Mouse (Mus musculus): Measurements from ENCODE around the gene Elp1. TPM values are rescaled to one million over a fixed set of nuclear protein-coding genes. Genes with fewer than 3 reads are reported as not detected.

Elp1 gene
- polyA plus RNA-seq, 1 experiment from 2014 or later: 116 TPM

DNA sequence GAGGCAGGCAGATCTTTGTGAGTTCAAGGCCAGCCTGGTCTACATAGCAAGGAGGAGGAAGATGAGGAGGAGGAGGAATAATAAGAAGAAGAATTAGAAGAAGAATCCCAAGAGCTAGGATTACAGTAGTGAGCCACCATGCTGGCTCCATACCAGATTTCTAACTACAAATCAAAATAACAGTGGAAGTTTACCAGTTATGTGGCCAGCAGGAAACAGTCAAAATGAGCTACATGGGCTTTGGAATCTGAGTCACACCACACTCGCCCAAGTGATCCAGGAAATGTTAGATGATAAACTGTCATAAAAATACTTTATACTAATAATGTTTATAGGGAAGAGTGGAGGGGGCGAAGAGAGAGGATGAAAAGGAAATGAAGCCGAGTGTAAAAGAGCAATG lies 38.2 kb upstream of the Elp1 start:
- no peaks in the 10 kb centered on the region; the same call in 1 of the 2 replicates for H3K9me3 ChIP-seq (ENCODE audit: control insufficient read depth, low read length)
- no peak overlapping the region for H3K27ac ChIP-seq (ENCODE audit: low read depth, low read length)
- WGBS: 90% methylated on average over 3 of the region's 3 CpGs
- no peak overlapping the region for H3K9ac ChIP-seq (ENCODE audit: low read length)
- H3K27me3 ChIP-seq (ENCODE audit: control insufficient read depth, insufficient read depth, low read length): no peaks in the 10 kb centered on the region
- no peak overlapping the region for H3K4me3 ChIP-seq (ENCODE audit: low read depth, low read length)
- no peak for ATAC-seq (ENCODE audit: insufficient read depth, low FRiP score, low TSS enrichment)
- no peaks in the 10 kb centered on the region for H3K4me1 ChIP-seq (ENCODE audit: control insufficient read depth, insufficient read depth, low read length)
- DNase-seq (ENCODE audit: low spot score): no peak
- peaks cover 8% of the 10 kb centered on the region for H3K36me3 ChIP-seq (ENCODE audit: control insufficient read depth, insufficient read depth, low read length)
- no peak overlapping the region for H3K4me2 ChIP-seq (ENCODE audit: low read depth)

DNA sequence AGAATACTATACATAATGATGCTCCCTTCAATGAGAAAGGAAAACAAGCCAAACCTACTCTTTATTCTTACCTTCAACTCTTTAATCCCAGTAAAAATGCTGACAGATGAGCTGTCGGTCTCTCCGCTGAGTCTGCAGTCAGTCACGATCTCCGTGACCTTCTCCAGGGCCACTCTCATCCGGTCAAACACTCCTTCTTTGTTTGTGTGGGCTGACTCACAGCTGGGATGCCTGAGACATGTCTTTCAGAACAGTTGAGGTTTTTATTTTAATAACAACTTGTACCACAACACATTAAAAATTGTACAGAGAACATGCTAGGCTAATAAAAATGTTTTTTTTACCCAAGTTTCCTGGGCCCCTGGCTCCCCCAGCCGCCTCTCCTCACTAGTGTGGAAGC lies 35.5 kb upstream of the Elp1 start:
- no peak overlapping the region for H3K4me3 ChIP-seq (ENCODE audit: low read depth, low read length)
- 83% methylated on average over 6 of the region's 6 CpGs for WGBS
- no peak overlapping the region for H3K9ac ChIP-seq (ENCODE audit: low read length)
- H3K9me3 ChIP-seq (ENCODE audit: control insufficient read depth, low read length): no peaks in the 10 kb centered on the region
- H3K27ac ChIP-seq (ENCODE audit: low read depth, low read length): no peak overlapping the region
- ATAC-seq (ENCODE audit: insufficient read depth, low FRiP score, low TSS enrichment) (no peak), DNase-seq (ENCODE audit: low spot score) (no peak)
- no peaks in the 10 kb centered on the region for H3K4me1 ChIP-seq (ENCODE audit: control insufficient read depth, insufficient read depth, low read length)
- no peaks in the 10 kb centered on the region for H3K27me3 ChIP-seq (ENCODE audit: control insufficient read depth, insufficient read depth, low read length)
- H3K36me3 ChIP-seq (ENCODE audit: control insufficient read depth, insufficient read depth, low read length): peaks cover 3% of the 10 kb centered on the region; the same call in 1 of the 2 replicates
- no peak overlapping the region for H3K4me2 ChIP-seq (ENCODE audit: low read depth)

DNA sequence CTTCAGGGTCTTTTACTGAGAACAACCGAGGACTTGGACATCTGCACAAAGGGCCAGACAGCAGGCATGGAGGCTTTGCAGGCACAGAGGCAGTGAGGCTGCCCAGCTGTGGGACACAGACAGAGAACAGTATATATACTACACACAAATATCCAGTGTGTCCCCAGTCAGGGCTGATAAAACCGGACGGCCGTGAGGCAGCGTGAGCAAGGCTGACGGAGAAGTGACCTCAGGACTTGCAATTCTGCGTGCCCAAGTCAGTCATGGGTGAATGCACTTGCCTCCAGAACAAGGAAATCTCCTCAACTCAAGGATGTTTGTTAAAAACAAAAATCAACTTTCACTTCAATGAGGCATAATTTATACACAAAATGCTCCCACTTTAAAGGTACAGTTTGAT lies 29.9 kb upstream of the Elp1 start:
- DNase-seq (ENCODE audit: low spot score): no peak
- no peak for ATAC-seq (ENCODE audit: insufficient read depth, low FRiP score, low TSS enrichment)
- no peaks in the 10 kb centered on the region for H3K9me3 ChIP-seq (ENCODE audit: control insufficient read depth, low read length)
- no peak overlapping the region for H3K4me3 ChIP-seq (ENCODE audit: low read depth, low read length)
- no peak overlapping the region for H3K9ac ChIP-seq (ENCODE audit: low read length)
- no peak overlapping the region for H3K27ac ChIP-seq (ENCODE audit: low read depth, low read length)
- 91% methylated on average over 7 of the region's 7 CpGs for WGBS
- no peaks in the 10 kb centered on the region for H3K27me3 ChIP-seq (ENCODE audit: control insufficient read depth, insufficient read depth, low read length)
- H3K36me3 ChIP-seq (ENCODE audit: control insufficient read depth, insufficient read depth, low read length): peaks cover 4% of the 10 kb centered on the region; the same call in 1 of the 2 replicates
- H3K4me1 ChIP-seq (ENCODE audit: control insufficient read depth, insufficient read depth, low read length): no peaks in the 10 kb centered on the region
- H3K4me2 ChIP-seq (ENCODE audit: low read depth): no peak overlapping the region

DNA sequence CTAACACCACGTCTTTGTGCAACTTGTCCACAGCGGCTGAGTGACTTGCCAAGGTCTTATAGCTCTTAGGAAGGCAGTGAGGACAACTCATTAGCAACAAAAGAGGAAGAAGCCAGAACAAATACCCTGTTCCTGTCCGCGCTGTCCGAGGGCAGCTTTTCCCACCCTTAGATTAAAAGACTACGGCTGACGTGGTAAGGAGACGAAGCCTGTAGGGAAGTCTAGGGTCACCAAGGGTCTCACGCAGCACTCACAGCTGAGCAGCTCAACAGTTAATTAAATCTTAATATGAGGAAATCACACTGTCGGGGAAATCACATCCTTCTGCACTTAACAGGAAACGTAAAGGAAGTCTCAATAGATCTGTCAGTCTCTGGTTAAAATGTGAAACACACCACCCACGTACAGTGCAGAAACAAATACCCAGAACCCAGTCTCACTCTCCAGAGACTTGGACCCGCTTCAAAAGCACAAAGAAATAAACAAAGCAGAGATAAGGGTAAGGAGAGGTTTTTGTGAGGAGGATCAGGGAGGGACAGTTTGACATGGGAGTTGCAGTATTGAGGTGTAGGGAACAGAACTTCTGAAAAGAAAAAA lies 29.0 kb upstream of the Elp1 start:
- DNase-seq (ENCODE audit: low spot score) (no peak), ATAC-seq (ENCODE audit: insufficient read depth, low FRiP score, low TSS enrichment) (no peak)
- Histone ChIP-seq H3K9ac (ENCODE audit: low read length) (no peak overlapping the region), H3K4me1 (ENCODE audit: control insufficient read depth, insufficient read depth, low read length) (no peaks in the 10 kb centered on the region), H3K27ac (ENCODE audit: low read depth, low read length) (no peak overlapping the region), H3K4me3 (ENCODE audit: low read depth, low read length) (no peak overlapping the region), H3K9me3 (ENCODE audit: control insufficient read depth, low read length) (no peaks in the 10 kb centered on the region), H3K27me3 (ENCODE audit: control insufficient read depth, insufficient read depth, low read length) (no peaks in the 10 kb centered on the region), H3K4me2 (ENCODE audit: low read depth) (no peak overlapping the region), H3K36me3 (ENCODE audit: control insufficient read depth, insufficient read depth, low read length) (peaks cover 4% of the 10 kb centered on the region; the same call in 1 of the 2 replicates)
- 84% methylated on average over 13 of the region's 13 CpGs for WGBS

DNA sequence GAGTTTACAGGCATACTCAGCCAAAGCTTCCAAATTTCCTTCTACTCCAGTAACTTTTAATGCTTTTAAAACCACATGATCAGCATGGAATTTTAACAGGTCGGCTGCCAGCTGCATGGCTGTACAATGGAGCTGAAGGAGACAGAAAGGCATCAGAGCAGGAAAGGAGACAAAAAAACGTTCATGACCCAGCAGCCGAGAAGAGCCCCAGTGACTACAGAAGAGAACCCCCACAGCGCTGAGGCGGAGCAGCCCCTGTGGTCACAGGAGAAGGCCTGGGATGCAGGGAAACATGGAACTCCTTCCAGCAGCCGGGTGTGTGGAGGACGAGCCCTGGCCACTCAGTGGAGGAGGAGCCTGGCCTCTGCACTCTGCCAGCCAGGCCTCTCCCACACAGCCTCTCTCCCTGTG lies 27.4 kb upstream of the Elp1 start:
- Histone ChIP-seq H3K9me3 (ENCODE audit: control insufficient read depth, low read length) (no peaks in the 10 kb centered on the region), H3K4me1 (ENCODE audit: control insufficient read depth, insufficient read depth, low read length) (no peaks in the 10 kb centered on the region), H3K36me3 (ENCODE audit: control insufficient read depth, insufficient read depth, low read length) (peaks cover 4% of the 10 kb centered on the region; the same call in 1 of the 2 replicates), H3K4me2 (ENCODE audit: low read depth) (no peak overlapping the region), H3K27ac (ENCODE audit: low read depth, low read length) (no peak overlapping the region), H3K9ac (ENCODE audit: low read length) (no peak overlapping the region), H3K4me3 (ENCODE audit: low read depth, low read length) (no peak overlapping the region), H3K27me3 (ENCODE audit: control insufficient read depth, insufficient read depth, low read length) (no peaks in the 10 kb centered on the region)
- no peak for DNase-seq (ENCODE audit: low spot score)
- WGBS: 64% methylated on average over 7 of the region's 7 CpGs
- ATAC-seq (ENCODE audit: insufficient read depth, low FRiP score, low TSS enrichment): no peak

DNA sequence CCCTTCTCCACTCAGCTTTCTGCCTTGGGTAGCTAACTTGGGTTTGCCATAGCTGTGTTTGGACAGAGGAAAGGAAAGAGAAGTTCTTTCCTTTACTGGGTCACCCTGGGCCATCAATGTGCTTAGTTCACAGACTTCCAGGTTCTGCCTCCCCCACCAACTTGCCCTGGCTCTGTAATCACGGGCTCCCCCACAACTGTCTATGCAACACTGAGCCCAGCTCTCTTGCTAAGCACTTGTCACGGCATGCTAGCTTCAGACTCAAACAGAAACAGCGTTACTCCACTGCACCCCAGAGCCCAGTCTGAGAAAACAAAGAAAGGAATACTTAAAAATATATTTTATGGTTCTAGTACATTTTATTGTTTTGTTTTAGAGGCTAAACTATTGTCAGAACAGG lies 26.8 kb upstream of the Elp1 start:
- Histone ChIP-seq H3K27ac (ENCODE audit: low read depth, low read length) (no peak overlapping the region), H3K36me3 (ENCODE audit: control insufficient read depth, insufficient read depth, low read length) (peaks cover 4% of the 10 kb centered on the region; the same call in 1 of the 2 replicates), H3K27me3 (ENCODE audit: control insufficient read depth, insufficient read depth, low read length) (no peaks in the 10 kb centered on the region), H3K4me3 (ENCODE audit: low read depth, low read length) (no peak overlapping the region), H3K4me1 (ENCODE audit: control insufficient read depth, insufficient read depth, low read length) (no peaks in the 10 kb centered on the region), H3K4me2 (ENCODE audit: low read depth) (no peak overlapping the region), H3K9me3 (ENCODE audit: control insufficient read depth, low read length) (no peaks in the 10 kb centered on the region), H3K9ac (ENCODE audit: low read length) (no peak overlapping the region)
- ATAC-seq (ENCODE audit: insufficient read depth, low FRiP score, low TSS enrichment) (no peak), DNase-seq (ENCODE audit: low spot score) (no peak)
- WGBS: 89% methylated on average over 3 of the region's 3 CpGs

DNA sequence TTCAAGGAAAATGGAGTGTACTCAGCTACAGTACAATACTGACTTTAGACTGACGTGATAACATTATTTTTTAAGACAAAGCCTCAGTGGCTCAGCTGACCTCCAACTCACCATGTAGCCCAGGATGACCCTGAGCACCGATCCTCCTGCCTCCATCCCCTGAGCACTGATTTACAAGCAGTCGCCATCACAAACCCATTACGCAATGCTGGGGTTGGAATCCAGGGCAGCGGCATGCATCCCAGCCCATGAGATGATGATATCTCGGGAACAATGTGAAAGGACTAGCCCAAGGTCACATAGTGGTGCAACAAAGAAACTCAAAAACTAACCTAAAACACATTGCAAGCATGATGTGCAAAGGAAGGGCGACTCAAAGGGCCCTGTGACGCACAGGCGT lies 22.1 kb upstream of the Elp1 start:
- Histone ChIP-seq H3K27me3 (ENCODE audit: control insufficient read depth, insufficient read depth, low read length) (no peaks in the 10 kb centered on the region), H3K4me3 (ENCODE audit: low read depth, low read length) (no peak overlapping the region), H3K27ac (ENCODE audit: low read depth, low read length) (no peak overlapping the region), H3K9me3 (ENCODE audit: control insufficient read depth, low read length) (no peaks in the 10 kb centered on the region), H3K9ac (ENCODE audit: low read length) (no peak overlapping the region), H3K4me2 (ENCODE audit: low read depth) (no peak overlapping the region), H3K4me1 (ENCODE audit: control insufficient read depth, insufficient read depth, low read length) (no peaks in the 10 kb centered on the region), H3K36me3 (ENCODE audit: control insufficient read depth, insufficient read depth, low read length) (no peaks in the 10 kb centered on the region)
- no peak for DNase-seq (ENCODE audit: low spot score)
- ATAC-seq (ENCODE audit: insufficient read depth, low FRiP score, low TSS enrichment): no peak
- 92% methylated on average over 9 of the region's 9 CpGs for WGBS

DNA sequence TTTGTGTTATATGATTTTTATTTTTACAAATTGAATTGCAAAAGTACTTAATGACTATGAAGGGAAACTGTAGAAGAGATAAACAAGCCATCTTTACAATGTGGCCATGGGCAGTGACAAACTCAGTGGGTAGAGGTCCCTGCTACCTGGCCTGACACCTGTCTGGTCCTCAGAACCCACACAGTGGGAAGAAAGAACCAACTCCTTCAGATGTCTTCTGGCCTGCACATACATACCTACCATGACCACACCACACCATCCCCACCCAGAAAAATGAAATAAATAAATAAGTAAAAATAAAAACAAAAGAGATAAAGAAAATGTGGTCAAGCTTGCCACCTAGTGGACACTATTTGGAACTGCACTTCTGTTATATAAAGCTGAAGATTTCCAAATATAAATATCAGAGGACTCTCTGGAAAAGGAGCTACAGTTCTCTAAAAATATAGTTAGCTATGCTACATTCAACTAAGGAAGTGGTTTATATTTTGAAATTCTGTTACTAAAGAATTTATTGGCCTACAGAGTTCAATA lies 18.0 kb upstream of the Elp1 start:
- Histone ChIP-seq H3K9ac (ENCODE audit: low read length) (no peak overlapping the region), H3K4me2 (ENCODE audit: low read depth) (no peak overlapping the region), H3K9me3 (ENCODE audit: control insufficient read depth, low read length) (no peaks in the 10 kb centered on the region), H3K27ac (ENCODE audit: low read depth, low read length) (no peak overlapping the region), H3K36me3 (ENCODE audit: control insufficient read depth, insufficient read depth, low read length) (no peaks in the 10 kb centered on the region), H3K4me1 (ENCODE audit: control insufficient read depth, insufficient read depth, low read length) (no peaks in the 10 kb centered on the region), H3K4me3 (ENCODE audit: low read depth, low read length) (no peak overlapping the region), H3K27me3 (ENCODE audit: control insufficient read depth, insufficient read depth, low read length) (no peaks in the 10 kb centered on the region)
- ATAC-seq (ENCODE audit: insufficient read depth, low FRiP score, low TSS enrichment): no peak
- DNase-seq (ENCODE audit: low spot score): no peak

DNA sequence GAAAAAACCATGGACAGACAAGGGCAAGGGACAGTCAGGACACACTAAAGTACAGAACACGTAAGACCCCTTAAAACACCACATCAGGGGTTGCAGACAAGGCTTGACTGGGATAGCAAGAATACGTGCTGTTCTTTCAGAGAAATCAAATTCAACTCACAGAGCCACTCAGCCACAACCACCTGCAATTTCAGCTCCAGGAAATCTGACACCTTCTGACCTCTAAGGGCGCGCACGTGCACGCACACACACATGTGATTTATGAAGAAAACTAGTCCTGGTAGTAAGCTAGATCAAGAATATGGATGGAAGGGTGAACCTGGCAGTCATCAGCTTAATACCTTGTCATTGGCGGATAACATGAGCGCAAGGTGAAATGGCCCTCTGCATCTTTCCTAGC lies 13.0 kb upstream of the Elp1 start:
- H3K9ac ChIP-seq (ENCODE audit: low read length): no peak overlapping the region
- no peaks in the 10 kb centered on the region for H3K9me3 ChIP-seq (ENCODE audit: control insufficient read depth, low read length)
- 85% methylated on average over 8 of the region's 8 CpGs for WGBS
- H3K4me1 ChIP-seq (ENCODE audit: control insufficient read depth, insufficient read depth, low read length): no peaks in the 10 kb centered on the region
- DNase-seq (ENCODE audit: low spot score) (no peak), ATAC-seq (ENCODE audit: insufficient read depth, low FRiP score, low TSS enrichment) (no peak)
- H3K27ac ChIP-seq (ENCODE audit: low read depth, low read length): no peak overlapping the region
- no peaks in the 10 kb centered on the region for H3K36me3 ChIP-seq (ENCODE audit: control insufficient read depth, insufficient read depth, low read length)
- H3K27me3 ChIP-seq (ENCODE audit: control insufficient read depth, insufficient read depth, low read length): no peaks in the 10 kb centered on the region
- H3K4me2 ChIP-seq (ENCODE audit: low read depth): no peak overlapping the region
- no peak overlapping the region for H3K4me3 ChIP-seq (ENCODE audit: low read depth, low read length)

All from neural tube, embryonic 11.5 days (tissue).